Mouse (Mus musculus): ENCODE measurements around the gene Btg1.

Btg1 gene

GRCm38 (mm10) chr10:96609356-96610345 is 7.2 kb upstream of the Btg1 start:
- DNase-seq (ENCODE audit: low read depth, low spot score), result no peak

- no peak for DNase-seq (ENCODE audit: low read depth, low spot score)
Measured at GRCm38 (mm10) chr10:96616001-96616708, 651 bp upstream of the Btg1 start.

GRCm38 (mm10) chr10:96617221-96617950 is 580 bp downstream of the Btg1 start:
- no peak for DNase-seq (ENCODE audit: low read depth, low spot score)

- DNase-seq (ENCODE audit: low read depth, low spot score), result no peak
Measured at GRCm38 (mm10) chr10:96617951-96618575, 1.3 kb downstream of the Btg1 start.

- no peak for DNase-seq (ENCODE audit: low read depth, low spot score)
Measured at GRCm38 (mm10) chr10:96619951-96620889, 3.4 kb downstream of the Btg1 start.

GRCm38 (mm10) chr10:96620890-96621271 is 4.1 kb downstream of the Btg1 start:
- DNase-seq (ENCODE audit: low read depth, low spot score), result no peak

- DNase-seq (ENCODE audit: low read depth, low spot score), result no peak
Measured at GRCm38 (mm10) chr10:96621361-96621945, 4.6 kb downstream of the Btg1 start.

GRCm38 (mm10) chr10:96621980-96622645 is 5.3 kb downstream of the Btg1 start:
- no peak for DNase-seq (ENCODE audit: low read depth, low spot score)

GRCm38 (mm10) chr10:96622761-96623632 is 6.2 kb downstream of the Btg1 start:
- no peak for DNase-seq (ENCODE audit: low read depth, low spot score)

- DNase-seq (ENCODE audit: low read depth, low spot score), result no peak
Measured at GRCm38 (mm10) chr10:96623633-96624195, 6.9 kb downstream of the Btg1 start.

GRCm38 (mm10) chr10:96624406-96624805 is 7.6 kb downstream of the Btg1 start:
- DNase-seq (ENCODE audit: low read depth, low spot score), result no peak

GRCm38 (mm10) chr10:96625061-96625460 is 8.3 kb downstream of the Btg1 start:
- DNase-seq (ENCODE audit: low read depth, low spot score), result no peak

- DNase-seq (ENCODE audit: low read depth, low spot score), result no peak
Measured at GRCm38 (mm10) chr10:96625682-96626081, 8.9 kb downstream of the Btg1 start.

- no peak for DNase-seq (ENCODE audit: low read depth, low spot score)
Measured at GRCm38 (mm10) chr10:96626120-96626750, 9.4 kb downstream of the Btg1 start.

- DNase-seq (ENCODE audit: low read depth, low spot score), result no peak
Measured at GRCm38 (mm10) chr10:96627332-96627731, 10.5 kb downstream of the Btg1 start.

GRCm38 (mm10) chr10:96628100-96628912 is 11.5 kb downstream of the Btg1 start:
- no peak for DNase-seq (ENCODE audit: low read depth, low spot score)

- DNase-seq (ENCODE audit: low read depth, low spot score), result no peak
Measured at GRCm38 (mm10) chr10:96628913-96629199, 12.1 kb downstream of the Btg1 start.

Measured in telencephalon, adult 2 months (tissue).